Mouse (Mus musculus) left cerebral cortex, postnatal 4 days (tissue): Measurements from ENCODE around the gene Efnb3. TPM values are rescaled to one million over a fixed set of nuclear protein-coding genes. Genes with fewer than 3 reads are reported as not detected.

Experiments
- DNase-seq: peaks from one replicate; pipeline ENCODE4 v3.0.0-alpha.2; 2022
- intact Hi-C: fragments of 180-260 bp; cut with DNase I; formaldehyde crosslinking; loops from one replicate; pipeline ENCODE4 v1.15.1; 2025
- microRNA-seq: library from miRNA; unstranded; fragments of <30 nt; microRNA quantifications from one replicate; pipeline ENCODE4 v1.2.0, GENCODE M21; 2022
- total RNA-seq, 2 experiments: library from RNA; stranded (reverse); gene quantifications; 2 replicates each; pipeline ENCODE4 v1.2.3; 2021

Gene Efnb3
- total RNA-seq, 2 experiments from 2014 or later: 180 to 225 TPM

DNA sequence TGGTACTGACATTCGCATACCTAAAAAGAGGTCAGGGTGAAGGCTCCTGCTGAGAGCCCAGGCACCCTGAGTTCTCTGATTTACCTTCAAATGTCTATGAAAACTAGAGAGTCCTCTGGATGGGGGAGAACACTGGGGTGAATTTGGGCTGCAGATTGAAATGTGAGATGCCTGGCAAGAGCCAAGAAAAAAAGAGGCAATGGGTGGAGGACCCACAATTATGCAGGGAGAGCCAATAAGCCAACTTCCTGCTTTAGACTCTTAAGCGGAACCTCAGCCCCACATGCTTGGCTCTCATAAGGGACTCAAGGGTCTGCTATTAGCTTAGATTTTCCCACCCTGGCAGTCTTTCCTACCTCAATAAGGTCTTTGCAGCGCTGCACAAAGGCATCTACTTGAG is 43.3 kb downstream of the Efnb3 start:
- no peak for DNase-seq

DNA sequence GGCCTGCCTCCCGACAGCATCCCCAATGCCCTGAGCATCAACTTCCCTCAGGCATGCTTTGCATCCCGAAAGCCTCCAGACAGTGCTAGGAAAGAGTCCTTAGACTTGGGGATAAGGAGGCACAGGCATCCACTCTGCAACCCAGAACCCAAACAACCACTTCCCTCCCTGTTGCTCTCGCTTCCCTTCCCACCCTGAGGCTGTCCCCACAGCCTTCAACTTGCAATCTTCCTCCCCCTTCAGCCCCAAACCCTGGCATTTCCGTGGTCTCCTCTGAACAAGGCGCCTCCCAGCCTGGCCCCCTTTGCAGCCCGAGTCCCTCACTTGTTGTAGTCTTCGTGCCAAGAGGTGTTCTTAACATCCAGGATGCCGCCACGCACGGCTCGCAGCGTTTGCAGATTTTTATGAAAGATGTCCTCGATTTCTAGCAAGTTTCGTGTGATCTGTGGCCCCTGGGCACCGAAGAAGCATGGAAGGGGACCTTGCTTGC is 43.8 kb downstream of the Efnb3 start:
- no peak for DNase-seq
- intact Hi-C loops: no loop called here

More for the DNA sequence above, 43.3 kb downstream of the Efnb3 start:
- intact Hi-C loops: no loop called here

GRCm38 (mm10) chr11:69513840-69514239 is 46.2 kb downstream of the Efnb3 start:
- DNase-seq: peak; percentile 66
- intact Hi-C loops: loop anchor here (5.0 kb wide), 2 partner anchors 107 to 247 kb away; no protein-coding TSS in a partner anchor

GRCm38 (mm10) chr11:69510796-69511496 is 49.1 kb downstream of the Efnb3 start:
- no peak for DNase-seq
- intact Hi-C loops: loop anchor here (5.0 kb wide), 2 partner anchors 104 to 244 kb away; no protein-coding TSS in a partner anchor

Small RNA genes lying within 50 kb of the gene (microRNA-seq; reads per million reads assigned to microRNA genes)
- gene Gm27493: not detected

Other genes with a start within 250 kb of the Efnb3 start
- gene Cntrob, start 236.4 kb downstream of the Efnb3 start, total RNA-seq: 10 to 100 TPM; 23.9 to 25.2 TPM
- 10 to 100 TPM; 67.1 to 69.1 TPM for gene Trappc1, start 236.2 kb downstream of the Efnb3 start, total RNA-seq
- 10 to 100 TPM in 1 of 2 experiments, 1 to 10 TPM in 1; 8.8 to 12.6 TPM for gene Kcnab3, start 233.9 kb downstream of the Efnb3 start, total RNA-seq
- gene Rnf227, start 219.7 kb downstream of the Efnb3 start, total RNA-seq: 10 to 100 TPM; 77.3 to 89.1 TPM
- 100 to 1,000 TPM; 552 to 572 TPM for gene Chd3, start 190.8 kb downstream of the Efnb3 start, total RNA-seq
- 10 to 100 TPM; 60.2 to 63.9 TPM for gene Naa38, start 164.7 kb downstream of the Efnb3 start, total RNA-seq
- 10 to 100 TPM; 36.3 to 41.1 TPM for gene Cyb5d1, start 164.6 kb downstream of the Efnb3 start, total RNA-seq
- gene Tmem88, start 162.0 kb downstream of the Efnb3 start, total RNA-seq: 1 to 10 TPM; 3.1 to 4.2 TPM
- gene Kdm6b, start 146.5 kb downstream of the Efnb3 start, total RNA-seq: 10 to 100 TPM; 77.2 to 85.8 TPM
- gene Dnah2, start 11.1 kb downstream of the Efnb3 start, total RNA-seq: 1 to 10 TPM; 9.3 to 9.7 TPM
- 1 to 10 TPM; 8.5 to 8.6 TPM for gene Wrap53, start 20.1 kb upstream of the Efnb3 start, total RNA-seq
- gene Trp53, start 20.2 kb upstream of the Efnb3 start, total RNA-seq: 10 to 100 TPM; 38.0 to 39.1 TPM
- gene Atp1b2, start 45.7 kb upstream of the Efnb3 start, total RNA-seq: 100 to 1,000 TPM; 166 to 200 TPM
- not detected for gene Shbg, start 57.7 kb upstream of the Efnb3 start, total RNA-seq
- 10 to 100 TPM in 1 of 2 experiments, 1 to 10 TPM in 1; 8.7 to 12.4 TPM for gene Sat2, start 61.8 kb upstream of the Efnb3 start, total RNA-seq
- gene Fxr2, start 72.8 kb upstream of the Efnb3 start, total RNA-seq: 100 to 1,000 TPM in 1 of 2 experiments, 10 to 100 TPM in 1; 98.2 to 107 TPM
- not detected for gene Sox15, start 95.1 kb upstream of the Efnb3 start, total RNA-seq
- 10 to 100 TPM; 83.6 to 85.3 TPM for gene Mpdu1, start 102.4 kb upstream of the Efnb3 start, total RNA-seq
- 1 to 10 TPM; 7.1 to 8.5 TPM for gene Cd68, start 105.9 kb upstream of the Efnb3 start, total RNA-seq
- 100 to 1,000 TPM; 661 to 680 TPM for gene Eif4a1, start 112.2 kb upstream of the Efnb3 start, total RNA-seq
- 100 to 1,000 TPM; 117 to 129 TPM for gene Senp3, start 121.9 kb upstream of the Efnb3 start, total RNA-seq
- gene Tnfsf13, start 125.6 kb upstream of the Efnb3 start, total RNA-seq: 1 to 10 TPM in 1 of 2 experiments, under 1 TPM in 1; 0.93 to 1.3 TPM
- 1 to 10 TPM; 6.4 to 8.7 TPM for gene Tnfsf12, start 135.6 kb upstream of the Efnb3 start, total RNA-seq
- gene Tnfsfm13, start 135.9 kb upstream of the Efnb3 start, total RNA-seq: under 1 TPM; 0.30 to 0.97 TPM
- 10 to 100 TPM; 49.6 to 54.6 TPM for gene Polr2a, start 198.4 kb upstream of the Efnb3 start, total RNA-seq
- not detected for gene Slc35g3, start 201.8 kb upstream of the Efnb3 start, total RNA-seq
- 10 to 100 TPM; 47.9 to 52.5 TPM for gene Zbtb4, start 205.7 kb upstream of the Efnb3 start, total RNA-seq
- 1 to 10 TPM in 1 of 2 experiments, under 1 TPM in 1; 0.48 to 1.5 TPM for gene Chrnb1, start 235.7 kb upstream of the Efnb3 start, total RNA-seq
- gene Fgf11, start 241.7 kb upstream of the Efnb3 start, total RNA-seq: 10 to 100 TPM; 25.2 to 29.6 TPM
- gene Tmem102, start 245.4 kb upstream of the Efnb3 start, total RNA-seq: not detected